Mouse (Mus musculus): ENCODE results near the gene Gpr62.

Gpr62 gene

GRCm38 (mm10) chr9:106454888-106455681 is 10.7 kb downstream of the Gpr62 start:
- no peak for DNase-seq (ENCODE audit: low spot score)

- DNase-seq (ENCODE audit: low spot score): no peak
Observed at GRCm38 (mm10) chr9:106454071-106454761, 11.5 kb downstream of the Gpr62 start.

- no peak for DNase-seq (ENCODE audit: low spot score)
Observed at GRCm38 (mm10) chr9:106453271-106454070, 12.3 kb downstream of the Gpr62 start, which contains the start of gene Pcbp4. TSS of gene Pcbp4 (plus strand) at chr9:106453291.

GRCm38 (mm10) chr9:106452821-106453220 is 12.9 kb downstream of the Gpr62 start:
- no peak for DNase-seq (ENCODE audit: low spot score)

- DNase-seq (ENCODE audit: low spot score): no peak
Observed at GRCm38 (mm10) chr9:106452351-106452750, 13.4 kb downstream of the Gpr62 start.

- no peak for DNase-seq (ENCODE audit: low spot score)
Observed at GRCm38 (mm10) chr9:106451899-106452298, 13.8 kb downstream of the Gpr62 start.

GRCm38 (mm10) chr9:106451298-106451697 is 14.4 kb downstream of the Gpr62 start:
- DNase-seq (ENCODE audit: low spot score): no peak

GRCm38 (mm10) chr9:106450661-106451060 is 15.1 kb downstream of the Gpr62 start:
- no peak for DNase-seq (ENCODE audit: low spot score)

GRCm38 (mm10) chr9:106449947-106450346 is 15.8 kb downstream of the Gpr62 start:
- no peak for DNase-seq (ENCODE audit: low spot score)

GRCm38 (mm10) chr9:106448498-106449031 is 17.2 kb downstream of the Gpr62 start:
- no peak for DNase-seq (ENCODE audit: low spot score)

GRCm38 (mm10) chr9:106447951-106448350 is 17.8 kb downstream of the Gpr62 start:
- DNase-seq (ENCODE audit: low spot score): no peak

- peak; percentile 48 for DNase-seq (ENCODE audit: low spot score)
Observed at GRCm38 (mm10) chr9:106447348-106447747, 18.4 kb downstream of the Gpr62 start, which contains the start of the genes Abhd14b and Abhd14a. TSS of gene Abhd14b (plus strand) at chr9:106447459. TSS of gene Abhd14a (minus strand) at chr9:106447678.

- no peak for DNase-seq (ENCODE audit: low spot score)
Observed at GRCm38 (mm10) chr9:106444836-106445235, 20.9 kb downstream of the Gpr62 start.

GRCm38 (mm10) chr9:106442680-106443079 is 23.1 kb downstream of the Gpr62 start:
- DNase-seq (ENCODE audit: low spot score): no peak

GRCm38 (mm10) chr9:106436566-106436965 is 29.2 kb downstream of the Gpr62 start:
- DNase-seq (ENCODE audit: low spot score): no peak

GRCm38 (mm10) chr9:106433389-106433788 is 32.3 kb downstream of the Gpr62 start:
- DNase-seq (ENCODE audit: low spot score): no peak

GRCm38 (mm10) chr9:106430015-106430264 is 35.8 kb downstream of the Gpr62 start:
- no peak for DNase-seq (ENCODE audit: low spot score)

- DNase-seq (ENCODE audit: low spot score): peak; percentile 82
Observed at GRCm38 (mm10) chr9:106429221-106430014, 36.3 kb downstream of the Gpr62 start, which contains the start of gene Rpl29. TSS of gene Rpl29 (plus strand) at chr9:106429454.

GRCm38 (mm10) chr9:106428719-106429220 is 37.0 kb downstream of the Gpr62 start:
- DNase-seq (ENCODE audit: low spot score): no peak

GRCm38 (mm10) chr9:106421865-106422160 is 43.9 kb downstream of the Gpr62 start:
- peak; percentile 53 for DNase-seq (ENCODE audit: low spot score)

Data from spleen, adult 12 weeks (tissue).